Mouse (Mus musculus): ENCODE data around the gene Prmt8.

Prmt8 gene

DNA sequence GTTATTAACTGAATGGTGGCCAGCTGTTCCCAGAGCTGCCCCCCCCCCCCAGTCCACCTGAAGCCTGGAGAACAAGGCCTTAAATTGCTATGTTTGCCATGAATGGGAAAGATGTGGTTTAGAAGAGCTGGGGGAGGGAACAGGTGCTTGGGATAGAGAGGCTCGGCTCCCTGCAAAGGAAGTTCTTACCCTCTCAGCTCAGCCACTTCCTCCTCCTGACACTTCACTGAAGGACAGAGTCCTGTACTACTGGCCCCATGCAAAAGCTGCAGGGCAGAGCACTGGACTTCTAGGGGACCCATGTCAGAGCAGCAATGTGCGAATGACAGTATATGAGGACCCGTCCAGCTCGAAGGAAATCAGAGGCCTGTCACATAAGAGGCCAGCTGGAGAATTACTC lies 109.3 kb downstream of the Prmt8 start:
- no peak for DNase-seq

DNA sequence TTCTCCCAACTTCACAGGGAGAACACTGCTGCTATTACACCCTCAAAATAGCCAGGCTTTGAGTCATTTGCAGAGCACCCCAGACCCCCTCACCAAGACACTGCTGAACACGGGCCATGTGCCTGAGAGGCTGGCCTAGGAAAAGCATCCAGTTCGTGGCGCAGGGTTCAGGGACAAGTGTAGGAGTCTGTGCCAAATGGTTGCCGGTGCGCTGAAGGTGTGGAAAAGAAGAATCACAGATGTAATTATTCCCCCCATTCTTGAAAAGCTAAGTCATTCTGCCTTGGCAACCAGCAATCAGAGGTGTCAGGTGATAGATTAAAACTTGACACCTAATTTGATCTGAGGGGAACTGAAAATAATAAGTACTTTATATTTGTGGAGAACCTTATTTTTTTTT lies 109.8 kb downstream of the Prmt8 start:
- DNase-seq = no peak

DNA sequence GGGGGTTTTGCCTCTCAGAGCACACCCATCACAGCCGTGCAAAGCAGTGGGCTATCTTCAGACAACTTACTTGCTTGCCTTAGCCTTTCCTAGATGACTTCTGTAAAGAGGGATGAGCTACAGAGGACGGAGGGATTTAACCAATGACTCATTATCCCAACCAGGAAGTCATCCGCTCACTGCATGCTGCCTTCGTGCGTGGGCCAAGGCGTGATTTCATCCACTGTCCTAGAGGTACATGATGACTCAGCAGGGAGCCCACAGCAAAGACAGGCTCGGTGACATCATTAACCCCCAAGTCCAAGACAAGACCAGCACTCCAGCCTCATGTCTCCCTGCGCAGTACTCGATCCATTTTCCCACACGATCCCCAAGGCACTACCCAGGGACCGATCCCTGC lies 112.1 kb downstream of the Prmt8 start:
- no peak for DNase-seq

DNA sequence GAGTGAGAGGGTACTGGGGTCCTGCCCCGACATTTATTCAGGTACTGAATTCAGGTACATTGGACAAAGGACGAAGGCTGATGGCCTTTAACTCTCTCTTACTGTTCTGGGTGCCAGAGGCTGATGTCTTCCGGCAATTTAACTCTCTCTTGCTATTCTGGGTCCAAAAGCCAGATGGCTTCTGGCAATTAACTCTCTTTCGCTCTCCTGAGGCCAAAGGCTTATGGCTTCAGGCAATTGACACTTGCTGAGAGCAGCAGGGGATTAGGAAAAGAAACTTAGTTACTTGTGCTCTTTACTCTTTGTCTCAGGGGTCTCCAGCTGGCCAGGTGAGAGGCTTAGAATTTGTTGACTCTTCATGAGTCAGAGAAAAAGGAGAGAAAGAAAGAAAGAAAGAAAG lies 113.3 kb downstream of the Prmt8 start:
- DNase-seq = no peak

DNA sequence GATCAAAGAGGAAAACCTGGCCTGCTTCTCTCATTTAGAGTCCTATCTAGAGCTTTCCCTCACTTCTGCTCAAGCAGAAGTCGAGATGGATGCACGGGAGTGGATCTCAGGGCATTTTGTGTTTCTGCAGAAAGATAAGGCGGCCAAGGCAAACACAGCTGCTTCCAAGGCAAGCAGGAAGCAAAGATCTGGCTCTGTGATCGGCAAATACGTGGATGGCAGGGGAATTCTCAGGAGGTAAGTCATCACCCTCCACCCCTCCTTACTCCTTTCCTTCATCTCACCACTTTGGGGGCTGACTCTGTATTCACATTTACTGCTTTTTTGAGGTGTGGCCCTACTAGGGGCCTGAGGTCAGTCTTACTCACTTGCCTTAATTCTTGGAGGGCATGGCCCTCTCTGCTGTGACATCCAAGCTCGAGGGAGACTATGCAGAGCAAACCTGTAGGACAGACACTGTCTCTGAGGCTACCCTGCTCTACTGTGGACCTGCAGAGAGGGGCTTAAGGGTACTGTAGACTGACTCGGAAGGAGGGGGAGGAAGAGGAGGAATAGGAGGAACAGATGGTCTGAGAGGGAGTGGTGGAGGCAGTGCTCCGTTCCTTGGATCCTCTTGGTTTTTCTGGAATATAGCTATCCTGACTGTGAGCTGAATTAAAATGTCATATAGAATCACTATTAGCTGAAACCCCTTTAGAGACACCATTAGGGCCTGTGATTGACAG lies 128.0 kb downstream of the Prmt8 start:
- no peak for DNase-seq

Measured in kidney, adult 18-20 months (tissue).